Mouse (Mus musculus) spleen, postnatal 36 days (tissue): ENCODE results near the gene Gdi1.
A peak's percentile ranks its signal among the peaks of the same experiment; 100 is the strongest.
"Not testable (repeated sequence)": the region's sequence is repeated elsewhere in the genome, so short reads cannot be mapped to it uniquely, and the experiment has no call there.

Experiments used
- DNase-seq, 2 experiments: peaks; one replicate each; pipeline ENCODE4 v3.0.0; 2022; ENCODE audit warnings: low spot score in 2 of 2, mixed read lengths in 1 of 2

Gdi1 gene

DNA sequence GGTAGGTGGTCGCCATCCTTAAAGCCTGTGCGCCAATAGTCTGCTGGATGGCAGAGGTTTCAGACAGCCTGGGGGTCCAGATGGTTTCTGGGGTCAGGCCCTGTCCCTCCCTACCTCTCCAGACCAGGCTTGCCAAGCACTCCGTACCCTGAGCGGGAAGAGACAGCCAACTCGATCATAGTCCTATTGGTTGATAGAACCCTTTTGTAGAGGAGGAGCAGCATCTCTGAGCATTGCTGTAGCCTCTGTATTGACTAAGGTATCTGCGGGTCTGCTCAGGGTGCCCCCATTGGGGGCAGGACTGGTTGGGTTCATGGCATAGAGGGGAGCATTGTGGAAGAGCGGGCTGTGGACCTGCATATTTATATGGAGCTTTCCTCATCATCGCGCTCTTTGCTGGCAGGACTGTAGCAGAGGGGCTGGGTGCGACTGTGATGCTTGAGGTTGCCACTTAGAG is 24.4 kb downstream of the Gdi1 start:
- no peak for DNase-seq

DNA sequence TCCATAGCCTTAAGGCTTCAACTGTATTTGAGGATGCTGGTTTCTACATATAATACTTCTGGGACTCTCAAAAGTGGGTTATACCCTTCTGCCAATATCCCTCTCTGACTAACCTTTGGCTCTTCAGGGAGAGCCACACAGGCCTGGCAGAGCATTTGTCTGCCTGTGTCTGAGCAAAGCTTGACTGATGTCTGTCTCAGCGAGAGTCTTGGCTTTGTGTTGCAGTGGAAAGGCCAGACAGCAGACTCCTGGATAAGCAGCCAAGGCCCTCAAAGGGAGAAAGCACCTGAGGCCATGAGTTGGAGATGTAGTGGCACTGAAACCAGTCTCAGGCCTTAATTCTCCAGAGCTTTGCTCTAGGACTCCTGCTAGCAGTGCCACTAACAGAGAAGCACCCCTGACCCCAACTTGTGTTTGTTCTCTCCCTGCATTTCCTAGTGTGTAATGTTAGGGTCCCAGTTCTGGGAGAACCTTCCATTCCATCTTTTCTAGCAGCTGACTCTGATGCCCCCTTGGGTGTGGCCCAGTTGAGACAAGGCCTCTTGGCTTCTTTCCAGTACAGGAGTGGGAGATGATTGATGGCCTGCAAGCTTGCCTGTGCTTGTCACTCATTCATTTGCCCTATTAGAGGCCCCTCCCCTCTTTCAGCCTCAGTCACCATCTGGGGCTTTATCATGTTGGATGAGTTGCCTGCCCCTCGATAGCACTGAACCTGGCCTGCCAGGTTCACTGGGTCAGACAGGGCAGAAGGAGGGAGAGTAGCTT is 25.6 kb downstream of the Gdi1 start:
- DNase-seq: no peak

DNA sequence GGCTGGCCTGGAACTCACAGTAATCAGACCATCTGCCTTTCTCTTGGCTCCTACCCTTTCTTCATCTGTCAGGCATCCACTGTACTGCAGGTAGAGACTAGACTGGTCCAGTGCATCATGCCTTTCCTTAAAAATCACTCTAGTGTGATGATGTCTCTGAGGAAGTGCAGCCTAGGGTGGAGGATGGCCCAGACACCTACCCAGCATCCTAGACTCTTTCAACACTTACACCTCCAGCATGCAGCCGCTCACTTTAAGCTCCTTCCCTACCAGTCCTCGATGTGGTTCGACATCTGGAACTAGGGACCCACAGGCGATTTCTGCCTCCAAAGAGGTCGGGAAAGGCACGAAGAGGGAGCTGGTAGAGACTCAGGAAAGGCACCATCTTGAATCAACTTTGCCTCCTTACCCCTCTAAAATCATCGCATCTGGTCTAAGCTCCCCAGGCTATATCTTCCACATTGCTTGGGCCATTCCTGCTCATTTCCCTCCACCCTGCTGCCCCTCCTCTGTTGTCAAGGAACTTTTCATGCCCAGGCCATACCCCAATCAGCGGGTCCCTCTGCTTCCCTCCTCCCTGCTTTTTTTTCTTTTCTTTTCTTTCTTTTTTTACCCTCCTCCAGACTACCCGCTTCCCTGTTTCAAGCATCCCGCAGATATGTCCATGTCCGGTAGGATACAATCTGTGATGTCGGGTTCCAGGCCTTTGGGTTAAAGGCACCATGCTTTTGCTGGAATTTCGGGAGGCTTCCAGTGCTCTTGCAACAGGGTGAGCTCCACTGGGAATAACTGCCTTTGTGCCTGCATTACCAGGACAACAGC is 48.1 kb downstream of the Gdi1 start:
- no peak for DNase-seq

DNA sequence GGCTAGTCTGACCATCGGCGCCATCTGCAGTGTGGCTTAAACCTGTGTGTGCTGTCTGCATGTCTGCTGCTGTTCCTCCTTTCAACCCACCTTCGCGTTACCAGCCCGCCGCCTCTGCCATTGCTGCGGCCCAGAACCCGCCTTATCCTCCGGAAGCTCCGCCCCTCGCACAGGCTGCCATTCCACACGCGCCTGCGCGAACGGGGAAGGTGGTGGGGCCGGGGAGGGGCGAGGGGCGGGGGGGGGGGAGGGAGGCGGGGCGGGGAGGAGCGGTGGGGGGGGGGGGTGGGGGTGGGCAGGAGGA is 48.6 kb downstream of the Gdi1 start, which contains the start of gene Lage3:
Gene Lage3, minus strand, starts transcription at position 152 of the 304 bp plus-strand sequence.
- DNase-seq: peak; percentile 83 to 87

DNA sequence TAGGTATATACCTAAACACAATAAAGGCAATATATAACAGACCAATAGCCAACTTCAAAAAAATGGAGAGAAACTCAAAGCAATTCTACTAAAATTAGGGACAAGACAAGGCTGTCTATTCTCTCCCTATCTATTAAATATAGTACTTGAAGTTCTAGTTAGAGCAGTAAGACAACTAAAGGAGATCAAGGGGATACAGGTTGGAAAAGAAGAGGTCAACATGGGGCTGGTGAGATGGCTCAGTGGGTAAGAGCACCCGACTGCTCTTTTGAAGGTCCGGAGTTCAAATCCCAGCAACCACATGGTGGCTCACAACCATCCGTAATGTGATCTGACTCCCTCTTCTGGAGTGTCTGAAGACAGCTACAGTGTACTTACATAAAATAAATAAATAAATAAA is 52.3 kb downstream of the Gdi1 start:
- DNase-seq: not testable (repeated sequence)

DNA sequence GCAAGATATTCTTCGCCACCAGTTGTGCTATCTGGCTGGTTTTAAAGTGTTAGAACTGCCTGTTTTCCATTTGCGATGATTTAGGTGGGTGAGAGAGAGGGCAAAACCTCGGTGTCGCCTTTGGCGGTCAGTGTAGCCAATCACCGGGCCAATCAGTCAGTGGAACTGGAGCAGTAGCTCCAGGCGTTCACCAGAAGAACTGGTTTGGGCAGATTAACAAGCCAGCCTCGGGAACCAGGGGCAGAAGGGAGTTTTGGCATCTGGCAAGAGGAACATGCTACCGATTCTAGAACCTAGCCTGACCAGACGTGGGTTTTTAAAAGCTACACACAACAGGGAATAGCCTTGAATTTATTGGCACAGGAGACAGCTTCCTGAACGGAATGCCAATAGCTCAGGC is 54.4 kb downstream of the Gdi1 start:
- no peak for DNase-seq
